9 mouse cellular contexts compared by ENCODE assay signal in the genomic region with DNA sequence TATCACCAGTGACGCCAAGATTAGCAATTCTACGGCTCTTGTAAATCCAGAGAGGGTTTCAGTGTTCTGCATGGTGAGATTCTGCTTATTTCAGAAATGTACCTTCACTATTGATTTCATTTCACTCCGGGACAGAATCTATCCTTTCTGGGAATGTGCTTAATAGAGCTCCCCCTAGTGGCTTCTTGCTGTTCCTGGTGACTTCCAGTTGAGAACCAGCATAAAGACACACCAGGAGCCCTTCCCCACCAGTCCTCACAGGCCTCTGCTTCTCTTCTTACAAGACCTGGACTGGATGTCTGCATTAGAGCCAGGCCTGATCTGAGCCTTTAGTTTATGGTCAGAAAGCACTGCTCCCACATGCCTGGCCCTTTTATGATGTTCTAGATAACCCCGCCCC. TPM values are rescaled to one million over a fixed set of nuclear protein-coding genes. Genes with fewer than 3 reads are reported as not detected.
DNase-seq lines count a peak whose midpoint lies in the region; ATAC-seq and TF ChIP-seq lines count a peak whose summit lies in the region.
"Had no signal": no experiment of that assay in that cellular context is flagged by ENCODE, and none has a peak within 500 bp of the region (broad histone marks: within the 10 kb centered on the region; RNA-seq: fewer than 3 reads in every experiment).

No protein-coding gene starts in this region.

- TF ChIP-seq RAD21 in MEL (IDR thresholded peaks at IDR 0.05; ENCODE audit: low read depth, low read length), result peak; percentile 63

- no peak for TF ChIP-seq EP300 in MEL (IDR thresholded peaks at IDR 0.05; ENCODE audit: low read depth in 1 of 2, low read length in 2 of 2)

- no peak overlapping the region for H3K9ac ChIP-seq in liver, embryonic 11.5 days (ENCODE audit: low read depth, low read length)
- no peak overlapping the region for H3K9ac ChIP-seq in MEL (ENCODE audit: control insufficient read depth, low read depth, low read length, poor library complexity, severe bottlenecking)
- H3K9ac ChIP-seq: heart, embryonic 13.5 days had no signal

- peaks cover 12% of the 10 kb centered on the region for H3K4me1 ChIP-seq in liver, embryonic 11.5 days (replicated peaks; ENCODE audit: control insufficient read depth, insufficient read depth, low read length)
- H3K4me1 ChIP-seq in MEL (ENCODE audit: control insufficient read depth in 1 of 2, insufficient read depth in 2 of 2, low read length in 2 of 2), result peaks cover 0 to 6% of the 10 kb centered on the region in 2 experiments; a peak in 1 of 4 replicates

- no peaks in the 10 kb centered on the region for H3K9me3 ChIP-seq in liver, embryonic 11.5 days (ENCODE audit: control insufficient read depth, low read length)
- H3K9me3 ChIP-seq in MEL (replicated peaks; ENCODE audit: insufficient read depth, low read length), result no peaks in the 10 kb centered on the region
- H3K9me3 ChIP-seq: heart, embryonic 13.5 days had no signal

- WGBS in liver, embryonic 11.5 days, result 80% methylated on average over 4 of the region's 4 CpGs

- H3K4me2 ChIP-seq in liver, embryonic 11.5 days, result no peak overlapping the region
- H3K4me2 ChIP-seq: heart, embryonic 13.5 days had no signal

- peaks cover 48% of the 10 kb centered on the region for H3K36me3 ChIP-seq in liver, embryonic 11.5 days (ENCODE audit: control insufficient read depth, insufficient read depth, low read length)
- peaks cover 8 to 17% of the 10 kb centered on the region in 2 experiments for H3K36me3 ChIP-seq in MEL (ENCODE audit: control insufficient read depth in 1 of 2, insufficient read depth in 2 of 2, low read length in 2 of 2)

- H3K27me3 ChIP-seq in liver, embryonic 11.5 days (replicated peaks; ENCODE audit: control insufficient read depth, insufficient read depth, low read length), result no peaks in the 10 kb centered on the region
- no peaks in the 10 kb centered on the region for H3K27me3 ChIP-seq in MEL (ENCODE audit: control insufficient read depth in 1 of 2, insufficient read depth in 2 of 2, low read length in 2 of 2)
- H3K27me3 ChIP-seq: heart, embryonic 13.5 days had no signal

- no peak overlapping the region for H3K4me3 ChIP-seq in liver, embryonic 11.5 days (ENCODE audit: low read depth, low read length)
- no peak overlapping the region for H3K4me3 ChIP-seq in MEL (ENCODE audit: control insufficient read depth in 1 of 2, insufficient read depth in 1 of 2, low read depth in 2 of 2, low read length in 2 of 2)
- H3K4me3 ChIP-seq: heart, embryonic 13.5 days had no signal

- TF ChIP-seq POLR2A in MEL (IDR thresholded peaks at IDR 0.05; ENCODE audit: control insufficient read depth in 1 of 2, insufficient read depth in 1 of 2, low read depth in 1 of 2, low read length in 2 of 2, poor library complexity in 1 of 2), result no peak

- ATAC-seq in liver, embryonic 11.5 days (replicated peaks; ENCODE audit: low FRiP score), result no peak
- ATAC-seq in neutrophil, adult 5-6 weeks (ENCODE audit: extremely low read depth, insufficient number of reproducible peaks, low FRiP score, poor library complexity, severe bottlenecking), result peak; percentile 15; the same call in 1 of the 2 replicates

- H3K27ac ChIP-seq in liver, embryonic 11.5 days (ENCODE audit: low read depth, low read length), result no peak overlapping the region
- no peak overlapping the region for H3K27ac ChIP-seq in MEL (ENCODE audit: control insufficient read depth, low read depth, low read length)
- H3K27ac ChIP-seq: heart, embryonic 13.5 days had no signal

- DNase-seq in liver (peak; percentile 49), MEL (ENCODE audit: low read depth, low spot score) (peak; percentile 75)
- no peak for DNase-seq in liver, embryonic 11.5 days (ENCODE audit: low spot score)
- peak; percentile 55 for DNase-seq in c-Kit-positive CD71-negative TER-119-negative erythroid progenitor cells, embryonic 14.5 days (ENCODE audit: low read depth)
- DNase-seq in frontal cortex, adult 2 months (ENCODE audit: extremely low spot score in 1 of 2, low spot score in 1 of 2), result peak; percentile 27 to 83
- peak; percentile 51 to 57 for DNase-seq in left cerebral cortex, adult 18-20 months (ENCODE audit: low spot score in 2 of 2)
- no peak for DNase-seq in urinary bladder, adult 2 months (ENCODE audit: low spot score)

- TF ChIP-seq CTCF in MEL (IDR thresholded peaks at IDR 0.05 in 2 of 3, conservative IDR thresholded peaks at IDR 0.05 in 1 of 3; ENCODE audit: control insufficient read depth in 1 of 3, insufficient read depth in 1 of 3, low read depth in 2 of 3, low read length in 3 of 3, poor library complexity in 1 of 3, severe bottlenecking in 1 of 3), result peak; percentile 61 to 88 (median 80)

- peaks cover 14% of the 10 kb centered on the region for H3K79me2 ChIP-seq in MEL (ENCODE audit: control insufficient read depth, insufficient read depth, low read length, poor library complexity)

TF ChIP-seq in MEL, 35 proteins besides CTCF, POLR2A, EP300 and RAD21:
- TF ChIP-seq KAT2A (conservative IDR thresholded peaks at IDR 0.05; ENCODE audit: low read depth, low read length), result no peak
- TF ChIP-seq SIN3A (IDR thresholded peaks at IDR 0.05; ENCODE audit: low read length), result 0 out of 2 replicates have a peak, but pooled peaks have one; percentile 25
- TF ChIP-seq ZC3H11A (IDR thresholded peaks at IDR 0.05; ENCODE audit: low read depth, low read length), result peak; percentile 34
- TF ChIP-seq MYB (IDR thresholded peaks at IDR 0.05; ENCODE audit: low read depth, low read length), result no peak
- peak; percentile 77 for TF ChIP-seq SMC3 (IDR thresholded peaks at IDR 0.05; ENCODE audit: low read depth, low read length)
- no peak for TF ChIP-seq USF1 (IDR thresholded peaks at IDR 0.05; ENCODE audit: low read depth, low read length)

RNA-seq across cellular contexts. Expression of a gene that starts 4.9 kb away (rescaled TPM):
- polyA plus RNA-seq in liver, embryonic 11.5 days (2014; fragmentation: Nextera tagmentation; extraction: Ambion mirVana), result 37.2 and 37.8 TPM in 2 replicates
- 8.9 and 9.7 TPM in 2 replicates for total RNA-seq in MEL (2012; rRNA removed)
- 10 to 100 TPM; 39.3 to 49.4 TPM for polyA plus RNA-seq in MEL (2012; ENCODE audit: insufficient read depth in 1 of 2, insufficient read length in 2 of 2, low read depth in 1 of 2, low replicate concordance in 2 of 2, missing spikeins in 1 of 2)
- polyA plus RNA-seq in frontal cortex, adult 2 months (2012; rRNA removed), result 0.52 and 0.71 TPM in 2 replicates
- total RNA-seq in left cerebral cortex, adult 18-20 months (2021), result under 1 TPM; 0.28 TPM
- total RNA-seq in neutrophil, adult 5-6 weeks (2017), result 2.0 and 3.6 TPM in 2 replicates
- polyA plus RNA-seq in urinary bladder, adult 2 months (2012; rRNA removed), result 0.48 and 0.60 TPM in 2 replicates

RNA-seq across cellular contexts. Expression of a gene that starts 28.7 kb away (rescaled TPM):
- polyA plus RNA-seq in liver, embryonic 11.5 days (2014; fragmentation: Nextera tagmentation; extraction: Ambion mirVana), result 5.1 and 14.4 TPM in 2 replicates
- 0.81 TPM in 1 of 2 replicates, not detected in the other for total RNA-seq in MEL (2012; rRNA removed)
- under 1 TPM in 1 of 2 experiments, not detected in 1; 0.17 TPM for polyA plus RNA-seq in MEL (2012; ENCODE audit: insufficient read depth in 1 of 2, insufficient read length in 2 of 2, low read depth in 1 of 2, low replicate concordance in 2 of 2, missing spikeins in 1 of 2)
- 0.17 TPM in 1 of 2 replicates, not detected in the other for polyA plus RNA-seq in frontal cortex, adult 2 months (2012; rRNA removed)
- not detected for total RNA-seq in left cerebral cortex, adult 18-20 months (2021)
- total RNA-seq in neutrophil, adult 5-6 weeks (2017), result not detected in 2 replicates
- not detected in 2 replicates for polyA plus RNA-seq in urinary bladder, adult 2 months (2012; rRNA removed)

RNA-seq across cellular contexts. Expression of a gene that starts 32.0 kb away (rescaled TPM):
- 6.2 TPM in 2 replicates for polyA plus RNA-seq in liver, embryonic 11.5 days (2014; fragmentation: Nextera tagmentation; extraction: Ambion mirVana)
- 2.0 and 2.2 TPM in 2 replicates for total RNA-seq in MEL (2012; rRNA removed)
- 1 to 10 TPM in 1 of 2 experiments, not detected in 1; 2.7 TPM for polyA plus RNA-seq in MEL (2012; ENCODE audit: insufficient read depth in 1 of 2, insufficient read length in 2 of 2, low read depth in 1 of 2, low replicate concordance in 2 of 2, missing spikeins in 1 of 2)
- 48.9 and 49.2 TPM in 2 replicates for polyA plus RNA-seq in frontal cortex, adult 2 months (2012; rRNA removed)
- total RNA-seq in left cerebral cortex, adult 18-20 months (2021), result 10 to 100 TPM; 71.1 to 81.0 TPM
- total RNA-seq in neutrophil, adult 5-6 weeks (2017), result 2.3 and 3.1 TPM in 2 replicates
- polyA plus RNA-seq in urinary bladder, adult 2 months (2012; rRNA removed), result 4.6 and 13.9 TPM in 2 replicates

Comparison
In these comparisons a context has a peak if more than half of its experiments do, and no peak if none do; other contexts are left out.
1. DNase-seq: peak in liver (single experiment), MEL (single experiment), c-Kit-positive CD71-negative TER-119-negative erythroid progenitor cells, embryonic 14.5 days (single experiment), frontal cortex, adult 2 months (2 of 2) and left cerebral cortex, adult 18-20 months (2 of 2); none in liver, embryonic 11.5 days (single experiment) and urinary bladder, adult 2 months (single experiment).
2. RNA of a gene that starts 4.9 kb away (polyA plus RNA-seq): 39.3 to 49.4 TPM in MEL and 37.2 to 37.8 TPM in liver, embryonic 11.5 days; 0.52 to 0.71 TPM in frontal cortex, adult 2 months and 0.48 to 0.60 TPM in urinary bladder, adult 2 months; every median in the first group is over 10 times any median in the second.